Mouse (Mus musculus) spleen, postnatal 4 days (tissue): Measurements from ENCODE around the gene Fra10ac1.

Experiments used
- DNase-seq, 2 experiments: peaks; one replicate each; pipeline ENCODE4 v3.0.0; 2022; ENCODE audit warnings: low spot score in 2 of 2

Fra10ac1 gene

GRCm38 (mm10) chr19:38232087-38232486 is 8.1 kb upstream of the Fra10ac1 start:
- DNase-seq, result no peak

GRCm38 (mm10) chr19:38228699-38229098 is 4.7 kb upstream of the Fra10ac1 start:
- no peak for DNase-seq

GRCm38 (mm10) chr19:38224685-38225060 is 717 bp upstream of the Fra10ac1 start:
- DNase-seq, result no peak

- no peak for DNase-seq
Measured at GRCm38 (mm10) chr19:38223356-38223904, 526 bp downstream of the Fra10ac1 start.

- DNase-seq, result no peak
Measured at GRCm38 (mm10) chr19:38217696-38218095, 6.3 kb downstream of the Fra10ac1 start.

- DNase-seq, result no peak
Measured at GRCm38 (mm10) chr19:38206669-38207068, 17.3 kb downstream of the Fra10ac1 start.

- no peak for DNase-seq
Measured at GRCm38 (mm10) chr19:38198731-38199130, 25.2 kb downstream of the Fra10ac1 start.

- DNase-seq, result no peak
Measured at GRCm38 (mm10) chr19:38195245-38195644, 28.7 kb downstream of the Fra10ac1 start.

GRCm38 (mm10) chr19:38191446-38191845 is 32.5 kb downstream of the Fra10ac1 start:
- no peak for DNase-seq

GRCm38 (mm10) chr19:38190606-38191005 is 33.4 kb downstream of the Fra10ac1 start:
- no peak for DNase-seq

GRCm38 (mm10) chr19:38187345-38187680 is 36.6 kb downstream of the Fra10ac1 start:
- no peak for DNase-seq

- DNase-seq, result no peak
Measured at GRCm38 (mm10) chr19:38186631-38187344, 37.2 kb downstream of the Fra10ac1 start.

- DNase-seq, result no peak
Measured at GRCm38 (mm10) chr19:38179675-38180074, 44.3 kb downstream of the Fra10ac1 start.

- no peak for DNase-seq
Measured at GRCm38 (mm10) chr19:38164633-38165032, 59.3 kb downstream of the Fra10ac1 start.

GRCm38 (mm10) chr19:38161648-38162354 is 62.2 kb downstream of the Fra10ac1 start:
- DNase-seq, result no peak

- no peak for DNase-seq
Measured at GRCm38 (mm10) chr19:38156243-38156642, 67.7 kb downstream of the Fra10ac1 start.

GRCm38 (mm10) chr19:38143540-38144271 is 80.2 kb downstream of the Fra10ac1 start:
- DNase-seq, result no peak
